Mouse (Mus musculus) frontal cortex, adult (tissue): ENCODE results near the gene Sf3a3.

ENCODE experiments used
- ATAC-seq: cut with Nextera tagmentation; 2 replicates; pipeline ENCODE4 v1.9.2; 2017; ENCODE audit warnings: mild to moderate bottlenecking, moderate library complexity, mixed read lengths; ENCODE audit not compliant: low TSS enrichment

Gene Sf3a3

GRCm38 (mm10) chr4:124738783-124739182, 24.2 kb downstream of the Sf3a3 start:
- no peak for ATAC-seq

GRCm38 (mm10) chr4:124741376-124742343, 27.1 kb downstream of the Sf3a3 start, which contains the start of gene Inpp5b:
Inpp5b (plus strand) TSS chr4:124741850.
- ATAC-seq, result peak; percentile 95

GRCm38 (mm10) chr4:124742839-124743238, 28.3 kb downstream of the Sf3a3 start:
- peak; percentile 31; the same call in 1 of the 2 replicates for ATAC-seq

GRCm38 (mm10) chr4:124746577-124746976, 32.0 kb downstream of the Sf3a3 start:
- no peak for ATAC-seq

GRCm38 (mm10) chr4:124747851-124748250, 33.3 kb downstream of the Sf3a3 start:
- ATAC-seq, result no peak

GRCm38 (mm10) chr4:124751300-124752250, 37.0 kb downstream of the Sf3a3 start:
- ATAC-seq, result peak; percentile 99

- ATAC-seq, result no peak
Observed at GRCm38 (mm10) chr4:124752281-124753199, 38.0 kb downstream of the Sf3a3 start.

GRCm38 (mm10) chr4:124755526-124755925, 41.0 kb downstream of the Sf3a3 start:
- ATAC-seq, result no peak

GRCm38 (mm10) chr4:124759305-124759811, 44.8 kb downstream of the Sf3a3 start:
- ATAC-seq, result no peak

- ATAC-seq, result no peak
Observed at GRCm38 (mm10) chr4:124761201-124761600, 46.6 kb downstream of the Sf3a3 start.

GRCm38 (mm10) chr4:124762858-124763452, 48.4 kb downstream of the Sf3a3 start:
- ATAC-seq, result peak; percentile 77

GRCm38 (mm10) chr4:124765802-124766565, 51.4 kb downstream of the Sf3a3 start:
- peak; percentile 38; the same call in 1 of the 2 replicates for ATAC-seq

GRCm38 (mm10) chr4:124766566-124766940, 52.0 kb downstream of the Sf3a3 start:
- 0 out of 2 replicates have a peak, but pooled peaks have one; percentile 1 for ATAC-seq

- ATAC-seq, result peak; percentile 57; the same call in 1 of the 2 replicates
Observed at GRCm38 (mm10) chr4:124768963-124769591, 54.5 kb downstream of the Sf3a3 start.

GRCm38 (mm10) chr4:124770624-124771023, 56.0 kb downstream of the Sf3a3 start:
- ATAC-seq, result peak; percentile 56

- no peak for ATAC-seq
Observed at GRCm38 (mm10) chr4:124772125-124772524, 57.5 kb downstream of the Sf3a3 start.

- ATAC-seq, result no peak
Observed at GRCm38 (mm10) chr4:124773449-124773848, 58.9 kb downstream of the Sf3a3 start.

GRCm38 (mm10) chr4:124773995-124774394, 59.4 kb downstream of the Sf3a3 start:
- ATAC-seq, result no peak

- ATAC-seq, result no peak
Observed at GRCm38 (mm10) chr4:124774429-124774828, 59.9 kb downstream of the Sf3a3 start.
